39 mouse cellular contexts compared by ENCODE assay signal in the genomic region with DNA sequence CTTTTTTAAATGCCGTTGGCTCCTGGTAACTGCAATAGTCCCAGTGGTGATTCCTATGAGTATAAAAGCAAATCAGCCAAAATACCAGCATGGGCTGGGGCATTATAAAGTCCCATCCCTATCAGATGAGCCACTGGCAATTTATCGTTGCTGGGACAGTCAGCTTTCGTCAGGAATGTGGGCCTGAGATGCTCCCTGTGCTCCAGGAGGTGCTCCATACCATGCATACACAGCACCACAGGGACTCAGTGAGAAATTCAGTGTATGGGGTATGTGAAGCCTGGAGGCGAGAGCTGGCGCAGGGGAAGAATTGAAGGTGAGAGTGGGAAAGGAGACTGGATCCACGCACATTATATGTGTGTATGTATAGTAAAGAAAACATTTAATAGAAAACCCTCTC. TPM values are rescaled to one million over a fixed set of nuclear protein-coding genes. Genes with fewer than 3 reads are reported as not detected.
"Had no signal": no experiment of that assay in that cellular context is flagged by ENCODE, and none has a peak within 500 bp of the region (broad histone marks: within the 10 kb centered on the region; RNA-seq: fewer than 3 reads in every experiment).

No protein-coding gene starts in this region.

- DNase-seq: heart, adult 2 months; heart, postnatal 14 days; heart, postnatal 36 days; heart, postnatal 4 days; kidney, adult 11 months; kidney, adult 18-20 months; kidney, adult 2 months; kidney, adult 8-10 months; kidney, adult 9 months; kidney, postnatal 10 days; kidney, postnatal 14 days; kidney, postnatal 25 days; kidney, postnatal 36 days; kidney, postnatal 4 days; layer of hippocampus, adult 9-11 months; layer of hippocampus, postnatal 36 days had no signal

- H3K4me3 ChIP-seq: heart, adult 2 months; heart, embryonic 12.5 days; heart, embryonic 13.5 days; heart, embryonic 15.5 days; hindbrain, embryonic 10.5 days; hindbrain, embryonic 12.5 days; hindbrain, embryonic 13.5 days; hindbrain, embryonic 15.5 days; intestine, embryonic 15.5 days; kidney, embryonic 15.5 days; layer of hippocampus, adult 2 months had no signal

- H3K9ac ChIP-seq: heart, embryonic 12.5 days; heart, embryonic 13.5 days; heart, embryonic 15.5 days; hindbrain, embryonic 12.5 days; hindbrain, embryonic 13.5 days; hindbrain, embryonic 14.5 days; hindbrain, embryonic 15.5 days; intestine, embryonic 15.5 days; kidney, embryonic 15.5 days had no signal

- H3K27me3 ChIP-seq: heart, embryonic 12.5 days; heart, embryonic 13.5 days; heart, embryonic 15.5 days; hindbrain, embryonic 12.5 days; hindbrain, embryonic 13.5 days; hindbrain, embryonic 15.5 days; intestine, embryonic 15.5 days; kidney, embryonic 15.5 days had no signal

- H3K27ac ChIP-seq: heart, adult 2 months; heart, embryonic 13.5 days; heart, embryonic 15.5 days; hindbrain, embryonic 10.5 days; hindbrain, embryonic 12.5 days; hindbrain, embryonic 13.5 days; hindbrain, embryonic 14.5 days; hindbrain, embryonic 15.5 days; hindbrain, postnatal 0 days; intestine, embryonic 15.5 days; kidney, embryonic 15.5 days; kidney, postnatal 0 days; layer of hippocampus, adult 2 months had no signal

- H3K9me3 ChIP-seq: heart, embryonic 12.5 days; heart, embryonic 13.5 days; heart, embryonic 15.5 days; hindbrain, embryonic 10.5 days; hindbrain, embryonic 12.5 days; hindbrain, embryonic 13.5 days; hindbrain, embryonic 15.5 days; intestine, embryonic 15.5 days; kidney, embryonic 15.5 days had no signal

- ATAC-seq: hindbrain, embryonic 16.5 days; hindbrain, postnatal 0 days; inflammation-experienced regulatory T-cells, adult 6 months; intestine, embryonic 15.5 days; intestine, embryonic 16.5 days; intestine, postnatal 0 days had no signal

- H3K4me1 ChIP-seq: heart, embryonic 12.5 days; heart, embryonic 13.5 days; heart, embryonic 15.5 days; hindbrain, embryonic 10.5 days; hindbrain, embryonic 12.5 days; hindbrain, embryonic 13.5 days; hindbrain, embryonic 15.5 days; intestine, embryonic 15.5 days; kidney, embryonic 15.5 days had no signal

- H3K36me3 ChIP-seq: heart, embryonic 12.5 days; heart, embryonic 13.5 days; heart, embryonic 15.5 days; hindbrain, embryonic 10.5 days; hindbrain, embryonic 12.5 days; hindbrain, embryonic 13.5 days; hindbrain, embryonic 15.5 days; intestine, embryonic 15.5 days; kidney, embryonic 15.5 days had no signal

- H3K4me2 ChIP-seq: heart, embryonic 12.5 days; heart, embryonic 13.5 days; heart, embryonic 15.5 days; hindbrain, embryonic 12.5 days; hindbrain, embryonic 13.5 days; hindbrain, embryonic 14.5 days; hindbrain, embryonic 15.5 days; intestine, embryonic 15.5 days; kidney, embryonic 15.5 days had no signal

RNA-seq across cellular contexts. Expression of a gene that starts 51.4 kb away (rescaled TPM):
- total RNA-seq: hindbrain, postnatal 0 days had no signal
- polyA plus RNA-seq: heart, adult 2 months; inflammation-experienced regulatory T-cells, adult 6 months; kidney, adult 2 months had no signal

RNA-seq across cellular contexts. Expression of a gene that starts 52.6 kb away (rescaled TPM):
- total RNA-seq: hematopoietic stem cell, adult 5-6 weeks; layer of hippocampus, adult 18-20 months; layer of hippocampus, adult 2 months; layer of hippocampus, postnatal 10 days; layer of hippocampus, postnatal 14 days; layer of hippocampus, postnatal 25 days; layer of hippocampus, postnatal 36 days; left cerebral cortex, adult 18-20 months had no signal
- polyA plus RNA-seq: hindbrain, postnatal 0 days; intestine, postnatal 0 days had no signal
